Mouse (Mus musculus) naive thymus-derived CD4-positive, alpha-beta T cell, adult 5 months (primary cell): ENCODE data around the gene 9430007A20Rik. TPM values are rescaled to one million over a fixed set of nuclear protein-coding genes. Genes with fewer than 3 reads are reported as not detected.

Source experiments
- polyA plus RNA-seq: library from polyadenylated mRNA; unstranded; fragments of 100-300 nt; shearing (Covaris generic); gene quantifications from one replicate; pipeline ENCODE4 v1.2.1, GENCODE M21; 2017

The 9430007A20Rik gene
- not detected for polyA plus RNA-seq

DNA sequence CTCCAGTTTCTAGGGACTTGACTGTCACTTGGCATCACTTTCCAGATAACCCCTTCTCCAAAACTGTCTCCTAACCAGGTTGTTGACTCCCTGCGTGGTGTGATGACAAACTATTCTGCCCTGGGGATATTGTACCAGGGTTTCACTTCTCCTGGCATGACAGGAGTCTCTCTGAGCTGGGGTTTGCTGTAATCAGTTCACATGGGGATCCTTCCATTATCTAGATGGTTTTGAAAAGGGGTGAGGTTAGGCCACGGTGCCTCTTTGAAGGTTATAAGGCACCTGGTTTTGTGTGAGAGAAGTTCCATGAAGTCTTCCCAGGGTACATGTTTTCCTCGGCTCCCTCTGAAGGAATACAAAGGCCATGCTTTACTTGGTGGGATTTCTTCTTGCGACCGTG is at the start of gene 9430007A20Rik:
TSS of gene 9430007A20Rik (plus strand) at position 301 of the 400 bp plus-strand sequence.

DNA sequence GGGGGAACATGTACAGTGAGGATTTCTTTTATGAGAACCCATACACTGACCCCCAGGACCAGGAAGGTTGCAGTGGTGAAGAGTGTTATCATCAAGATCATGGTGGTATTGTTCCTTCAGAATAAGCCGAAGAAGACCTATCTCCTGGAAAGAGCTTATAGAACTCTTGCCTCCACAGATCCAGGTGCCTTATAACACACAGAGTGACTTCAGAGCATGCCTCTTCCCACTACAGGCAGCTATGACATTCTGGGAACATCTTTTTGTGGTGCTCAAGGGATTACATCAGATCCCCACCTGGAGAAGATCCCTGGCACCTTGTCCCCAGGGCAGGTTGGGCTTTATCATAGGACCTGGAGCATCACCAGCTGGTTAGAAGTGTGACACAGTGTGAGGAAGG is 45.4 kb downstream of the 9430007A20Rik start, which contains the start of gene Gm13124:
TSS of gene Gm13124 (minus strand) at position 101 of the 400 bp plus-strand sequence.

Other genes with a start within 250 kb of the 9430007A20Rik start
- not detected for gene Pramel5, start 239.3 kb upstream of the 9430007A20Rik start, polyA plus RNA-seq
- not detected for gene Gm13128, start 189.6 kb upstream of the 9430007A20Rik start, polyA plus RNA-seq
- gene Gm13119, start 161.9 kb upstream of the 9430007A20Rik start, polyA plus RNA-seq: not detected
- not detected for gene Pramef20, start 141.9 kb upstream of the 9430007A20Rik start, polyA plus RNA-seq
- gene Pramef12, start 111.4 kb upstream of the 9430007A20Rik start, polyA plus RNA-seq: not detected
- gene 1700012P22Rik, start 81.0 kb upstream of the 9430007A20Rik start, polyA plus RNA-seq: not detected
- not detected for gene Gm9944, start 66.5 kb upstream of the 9430007A20Rik start, polyA plus RNA-seq
- not detected for gene Aadacl3, start 56.1 kb upstream of the 9430007A20Rik start, polyA plus RNA-seq
- not detected for gene Gm13124, start 45.3 kb downstream of the 9430007A20Rik start, polyA plus RNA-seq
- gene Aadacl4, start 93.9 kb downstream of the 9430007A20Rik start, polyA plus RNA-seq: not detected
- not detected for gene Gm436, start 166.5 kb downstream of the 9430007A20Rik start, polyA plus RNA-seq
- gene Gm13178, start 201.6 kb downstream of the 9430007A20Rik start, polyA plus RNA-seq: not detected